Mouse (Mus musculus): ENCODE data around the gene Dus2.

DNA sequence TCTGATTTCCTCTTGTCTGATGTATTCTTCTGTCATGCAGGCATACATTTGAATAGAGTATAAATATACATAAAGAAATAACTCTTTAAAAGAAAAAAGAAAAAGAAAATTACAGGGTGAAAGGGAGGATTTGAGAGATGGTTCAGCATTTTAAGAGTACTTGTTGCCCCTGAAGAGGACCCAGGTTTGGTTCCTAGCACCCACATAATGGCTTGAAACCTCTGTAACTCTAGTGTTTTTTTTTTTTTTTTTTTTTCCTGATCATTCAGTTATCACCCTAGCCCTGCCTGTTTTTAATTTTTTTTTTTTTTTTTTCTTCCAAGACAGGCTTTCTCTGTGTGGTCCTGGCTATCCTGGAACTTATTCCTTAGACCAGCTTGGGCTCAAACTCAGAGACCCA lies 81.0 kb downstream of the Dus2 start:
- TF ChIP-seq USF1 (IDR thresholded peaks at IDR 0.05; ENCODE audit: low read depth, low read length) = no peak
- no peak for TF ChIP-seq CTCF (conservative IDR thresholded peaks at IDR 0.05 in 1 of 2, IDR thresholded peaks at IDR 0.05 in 1 of 2; ENCODE audit: low read depth in 2 of 2, low read length in 2 of 2)

Measured in CH12.LX (cell line).